Mouse (Mus musculus) intestine, postnatal 0 days (tissue): ENCODE data around the gene Clcn3. TPM values are rescaled to one million over a fixed set of nuclear protein-coding genes. Genes with fewer than 3 reads are reported as not detected.

Source experiments
- ATAC-seq: fragments of 200-750 bp; cut with Nextera tagmentation; 2 replicates; pipeline ENCODE4 v1.8.0; 2017; ENCODE audit warnings: mild to moderate bottlenecking, moderate TSS enrichment, moderate library complexity
- H3K27ac ChIP-seq: fragments of 300-500 bp; sonication (generic); 2 replicates; pipeline ENCODE4 v1.5.1; 2014; ENCODE audit warnings: mild to moderate bottlenecking, low read depth, low read length, moderate library complexity
- H3K27me3 ChIP-seq: fragments of 300-500 bp; sonication (generic); replicated peaks from 2 replicates; pipeline ENCODE4 v1.6.1; 2014; ENCODE audit warnings: low read length, mixed read lengths; ENCODE audit not compliant: control insufficient read depth, insufficient read depth
- H3K36me3 ChIP-seq: fragments of 300-500 bp; sonication (generic); 2 replicates; pipeline ENCODE4 v1.6.1; 2014; ENCODE audit warnings: mild to moderate bottlenecking, moderate library complexity; ENCODE audit not compliant: control insufficient read depth, insufficient read depth
- H3K4me1 ChIP-seq: fragments of 300-500 bp; sonication (generic); replicated peaks from 2 replicates; pipeline ENCODE4 v1.6.1; 2014; ENCODE audit warnings: antibody characterized with exemption, low read length, mixed read lengths; ENCODE audit not compliant: control insufficient read depth, insufficient read depth
- H3K4me2 ChIP-seq: fragments of 300-500 bp; sonication (generic); replicated peaks from 2 replicates; pipeline ENCODE4 v1.6.1; 2014; ENCODE audit warnings: low read depth, mild to moderate bottlenecking, moderate library complexity
- H3K4me3 ChIP-seq: fragments of 300-500 bp; sonication (generic); 2 replicates; pipeline ENCODE4 v1.5.1; 2014; ENCODE audit warnings: low read depth, low read length
- H3K9ac ChIP-seq: fragments of 300-500 bp; sonication (generic); 2 replicates; pipeline ENCODE4 v1.6.1; 2014; ENCODE audit warnings: mild to moderate bottlenecking, low read depth, low read length
- H3K9me3 ChIP-seq: fragments of 300-500 bp; sonication (generic); 2 replicates; pipeline ENCODE4 v1.6.1; 2016; ENCODE audit warnings: mixed run types; ENCODE audit not compliant: control insufficient read depth
- CTCF ChIP-seq: sonication (generic); IDR thresholded peaks from 2 replicates; pipeline ENCODE4 v1.5.1; 2016; ENCODE audit warnings: low read depth, mild to moderate bottlenecking, control low read depth, antibody characterized with exemption, moderate library complexity
- WGBS: fragments of 180-500 bp; shearing (Covaris S2); extraction: QIAGEN DNeasy Blood & Tissue Kit; methylation state at CpG from one replicate; pipeline ENCODE4 v1.1.7; 2014; 5-methylcytosine and 5-hydroxymethylcytosine counted together
- polyA plus RNA-seq: library from polyadenylated mRNA; unstranded; fragments of >200 nt; fragmentation: Nextera tagmentation; extraction: Ambion mirVana; gene quantifications from 2 replicates; pipeline ENCODE4 v1.2.1, GENCODE M21; 2015

The Clcn3 gene
- polyA plus RNA-seq, 1 experiment from 2014 or later = 22.2 TPM

- peak; percentile 78 for ATAC-seq
- Histone ChIP-seq H3K4me2 (peak overlapping the region; percentile 91), H3K9me3 (no peaks in the 10 kb centered on the region), H3K4me1 (no peaks in the 10 kb centered on the region), H3K9ac (peak overlapping the region; percentile 59), H3K36me3 (no peaks in the 10 kb centered on the region), H3K4me3 (peak overlapping the region; percentile 88), H3K27ac (peak overlapping the region; percentile 98), H3K27me3 (no peaks in the 10 kb centered on the region)
- peak; percentile 70 for TF ChIP-seq CTCF
- 8% methylated on average over 9 of the region's 9 CpGs for WGBS
These were observed 584 bp upstream of the Clcn3 start for GRCm38 (mm10) chr8:60983688-60984079.

- H3K27me3 ChIP-seq = no peaks in the 10 kb centered on the region
- WGBS = 12% methylated on average over 1 of the region's 1 CpGs
- no peaks in the 10 kb centered on the region for H3K4me1 ChIP-seq
- H3K27ac ChIP-seq = no peak overlapping the region
- H3K4me2 ChIP-seq = peak overlapping the region; percentile 91
- no peak overlapping the region for H3K9ac ChIP-seq
- TF ChIP-seq CTCF = no peak
- H3K9me3 ChIP-seq = no peaks in the 10 kb centered on the region
- H3K36me3 ChIP-seq = no peaks in the 10 kb centered on the region
- no peak for ATAC-seq
- peak overlapping the region; percentile 88; the same call in 1 of the 2 replicates for H3K4me3 ChIP-seq
These were observed 1.7 kb downstream of the Clcn3 start for GRCm38 (mm10) chr8:60981388-60981787.

GRCm38 (mm10) chr8:60978496-60978895 is 4.6 kb downstream of the Clcn3 start:
- H3K27me3 ChIP-seq = no peaks in the 10 kb centered on the region
- no peak for TF ChIP-seq CTCF
- H3K4me3 ChIP-seq = no peak overlapping the region
- no peak overlapping the region for H3K4me2 ChIP-seq
- no peak for ATAC-seq
- H3K36me3 ChIP-seq = no peaks in the 10 kb centered on the region
- 69% methylated on average over 5 of the region's 5 CpGs for WGBS
- H3K4me1 ChIP-seq = no peaks in the 10 kb centered on the region
- H3K9ac ChIP-seq = no peak overlapping the region
- H3K9me3 ChIP-seq = no peaks in the 10 kb centered on the region
- H3K27ac ChIP-seq = no peak overlapping the region

- H3K27me3 ChIP-seq = no peaks in the 10 kb centered on the region
- H3K4me2 ChIP-seq = no peak overlapping the region
- H3K9me3 ChIP-seq = no peaks in the 10 kb centered on the region
- TF ChIP-seq CTCF = no peak
- H3K4me1 ChIP-seq = no peaks in the 10 kb centered on the region
- H3K27ac ChIP-seq = no peak overlapping the region
- 88% methylated on average over 9 of the region's 9 CpGs for WGBS
- H3K4me3 ChIP-seq = no peak overlapping the region
- H3K9ac ChIP-seq = no peak overlapping the region
- no peaks in the 10 kb centered on the region for H3K36me3 ChIP-seq
- ATAC-seq = no peak
These were observed 6.3 kb downstream of the Clcn3 start for GRCm38 (mm10) chr8:60976818-60977217.

- no peak for TF ChIP-seq CTCF
- H3K4me3 ChIP-seq = no peak overlapping the region
- H3K9ac ChIP-seq = no peak overlapping the region
- 68% methylated on average over 2 of the region's 2 CpGs for WGBS
- H3K9me3 ChIP-seq = no peaks in the 10 kb centered on the region
- ATAC-seq = no peak
- H3K27me3 ChIP-seq = no peaks in the 10 kb centered on the region
- no peaks in the 10 kb centered on the region for H3K36me3 ChIP-seq
- H3K27ac ChIP-seq = no peak overlapping the region
- H3K4me2 ChIP-seq = no peak overlapping the region
- 0 out of 2 replicates have a peak, but pooled peaks cover 2% of the 10 kb centered on the region for H3K4me1 ChIP-seq
These were observed 8.3 kb downstream of the Clcn3 start for GRCm38 (mm10) chr8:60974837-60975236.

GRCm38 (mm10) chr8:60973448-60973847 is 9.7 kb downstream of the Clcn3 start:
- ATAC-seq = no peak
- 63% methylated on average over 2 of the region's 2 CpGs for WGBS
- Histone ChIP-seq H3K9ac (no peak overlapping the region), H3K4me3 (no peak overlapping the region), H3K4me2 (no peak overlapping the region), H3K9me3 (no peaks in the 10 kb centered on the region), H3K27ac (no peak overlapping the region), H3K4me1 (0 out of 2 replicates have a peak, but pooled peaks cover 2% of the 10 kb centered on the region), H3K27me3 (no peaks in the 10 kb centered on the region), H3K36me3 (no peaks in the 10 kb centered on the region)
- no peak for TF ChIP-seq CTCF

GRCm38 (mm10) chr8:60971808-60972207 is 11.3 kb downstream of the Clcn3 start:
- Histone ChIP-seq H3K27ac (no peak overlapping the region), H3K36me3 (no peaks in the 10 kb centered on the region), H3K9me3 (no peaks in the 10 kb centered on the region), H3K4me1 (0 out of 2 replicates have a peak, but pooled peaks cover 2% of the 10 kb centered on the region), H3K4me3 (no peak overlapping the region), H3K9ac (no peak overlapping the region), H3K4me2 (no peak overlapping the region), H3K27me3 (no peaks in the 10 kb centered on the region)
- 55% methylated on average over 4 of the region's 4 CpGs for WGBS
- no peak for TF ChIP-seq CTCF
- ATAC-seq = no peak
